Mouse (Mus musculus) liver, adult 2 months (tissue): Measurements from ENCODE around the gene Lrrc36. TPM values are rescaled to one million over a fixed set of nuclear protein-coding genes. Genes with fewer than 3 reads are reported as not detected.

Experiments
- DNase-seq: peaks from one replicate; pipeline ENCODE4 v3.0.0-alpha.2; 2011; ENCODE audit warnings: low read depth, low spot score; ENCODE audit errors: extremely low read depth
- H3K27ac ChIP-seq: fragments of 200-500 bp; replicated peaks from 2 replicates; pipeline ENCODE4 v1.5.1; 2012; ENCODE audit warnings: low read depth, mild to moderate bottlenecking, control low read depth, inconsistent platforms, low read length; ENCODE audit not compliant: insufficient read depth
- H3K27me3 ChIP-seq: fragments of 200-500 bp; 2 replicates; pipeline ENCODE4 v1.6.1; 2012; ENCODE audit warnings: mild to moderate bottlenecking, moderate library complexity, low read length, inconsistent platforms; ENCODE audit not compliant: control insufficient read depth, insufficient read depth
- H3K36me3 ChIP-seq: fragments of 200-500 bp; 2 replicates; pipeline ENCODE4 v1.6.1; 2012; ENCODE audit warnings: low read length, inconsistent platforms; ENCODE audit not compliant: control insufficient read depth, insufficient read depth
- H3K4me1 ChIP-seq: fragments of 200-500 bp; 2 replicates; pipeline ENCODE4 v1.6.1; 2011; ENCODE audit warnings: low read length; ENCODE audit not compliant: control insufficient read depth, insufficient read depth
- H3K4me3 ChIP-seq: fragments of 200-500 bp; 2 replicates; pipeline ENCODE4 v1.5.1; 2011; ENCODE audit warnings: low read depth, mild to moderate bottlenecking, control low read depth, low read length, moderate library complexity; ENCODE audit not compliant: insufficient read depth
- H3K79me2 ChIP-seq: fragments of 200-500 bp; 2 replicates; pipeline ENCODE4 v1.6.1; 2012; ENCODE audit warnings: inconsistent platforms, mild to moderate bottlenecking, low read length, moderate library complexity; ENCODE audit not compliant: control insufficient read depth, insufficient read depth
- H3K9ac ChIP-seq: fragments of 200-500 bp; 2 replicates; pipeline ENCODE4 v1.6.1; 2012; ENCODE audit warnings: low read depth, mild to moderate bottlenecking, control low read depth, inconsistent platforms, low read length
- CTCF ChIP-seq: fragments of 200-500 bp; IDR thresholded peaks from 2 replicates; pipeline ENCODE4 v1.5.1; 2011; ENCODE audit warnings: low read depth, low read length, control low read depth
- POLR2A ChIP-seq: fragments of 200-500 bp; IDR thresholded peaks from 2 replicates; pipeline ENCODE4 v1.6.1; 2011; ENCODE audit warnings: low read length, control low read depth; ENCODE audit not compliant: insufficient read depth; ENCODE audit errors: extremely low read depth
- WGBS: fragments of 180-500 bp; shearing (Covaris S2); methylation state at CpG from one replicate; pipeline ENCODE4 v1.1.7; 2018; 5-methylcytosine and 5-hydroxymethylcytosine counted together
- polyA plus RNA-seq: library from polyadenylated mRNA; depleted of rRNA; stranded (reverse); fragments of >200 nt; gene quantifications from 2 replicates; pipeline ENCODE4 v1.2.3, GENCODE M21; 2012
- total RNA-seq: library from RNA; depleted of rRNA; stranded (reverse); fragments of >200 nt; gene quantifications from 2 replicates; pipeline ENCODE4 v1.2.3, GENCODE M21; 2014

The Lrrc36 gene
- total and polyA plus RNA-seq, 2 experiments = not detected

GRCm38 (mm10) chr8:105450977-105451376 lies 37.6 kb downstream of the Lrrc36 start:
- Histone ChIP-seq H3K27me3 (no peaks in the 10 kb centered on the region), H3K9ac (no peak overlapping the region), H3K36me3 (no peaks in the 10 kb centered on the region), H3K27ac (no peak overlapping the region), H3K4me3 (no peak overlapping the region), H3K79me2 (no peaks in the 10 kb centered on the region), H3K4me1 (no peaks in the 10 kb centered on the region)
- TF ChIP-seq POLR2A (no peak), CTCF (no peak)
- no peak for DNase-seq
- 39% methylated on average over 1 of the region's 1 CpGs for WGBS

GRCm38 (mm10) chr8:105451903-105452603 lies 38.7 kb downstream of the Lrrc36 start:
- no peak overlapping the region for H3K9ac ChIP-seq
- DNase-seq = no peak
- no peaks in the 10 kb centered on the region for H3K79me2 ChIP-seq
- no peaks in the 10 kb centered on the region for H3K27me3 ChIP-seq
- no peaks in the 10 kb centered on the region for H3K4me1 ChIP-seq
- TF ChIP-seq POLR2A = no peak
- TF ChIP-seq CTCF = no peak
- no peak overlapping the region for H3K27ac ChIP-seq
- no peaks in the 10 kb centered on the region for H3K36me3 ChIP-seq
- 65% methylated on average over 15 of the region's 15 CpGs for WGBS
- no peak overlapping the region for H3K4me3 ChIP-seq

GRCm38 (mm10) chr8:105453296-105453695 lies 39.9 kb downstream of the Lrrc36 start:
- no peaks in the 10 kb centered on the region for H3K36me3 ChIP-seq
- TF ChIP-seq CTCF = no peak
- no peak for TF ChIP-seq POLR2A
- H3K27ac ChIP-seq = no peak overlapping the region
- WGBS = 68% methylated on average over 5 of the region's 5 CpGs
- no peaks in the 10 kb centered on the region for H3K4me1 ChIP-seq
- H3K9ac ChIP-seq = no peak overlapping the region
- H3K27me3 ChIP-seq = no peaks in the 10 kb centered on the region
- no peaks in the 10 kb centered on the region for H3K79me2 ChIP-seq
- no peak overlapping the region for H3K4me3 ChIP-seq
- no peak for DNase-seq

- Histone ChIP-seq H3K36me3 (no peaks in the 10 kb centered on the region), H3K79me2 (no peaks in the 10 kb centered on the region), H3K4me3 (no peak overlapping the region), H3K9ac (no peak overlapping the region), H3K27me3 (no peaks in the 10 kb centered on the region), H3K27ac (no peak overlapping the region), H3K4me1 (no peaks in the 10 kb centered on the region)
- no peak for DNase-seq
- TF ChIP-seq POLR2A = no peak
- no peak for TF ChIP-seq CTCF
- WGBS = 48% methylated on average over 5 of the region's 5 CpGs
These were observed 40.7 kb downstream of the Lrrc36 start for GRCm38 (mm10) chr8:105454088-105454487.

- DNase-seq = peak; percentile 28
- no peaks in the 10 kb centered on the region for H3K27me3 ChIP-seq
- H3K36me3 ChIP-seq = no peaks in the 10 kb centered on the region
- no peak overlapping the region for H3K4me3 ChIP-seq
- no peaks in the 10 kb centered on the region for H3K79me2 ChIP-seq
- TF ChIP-seq CTCF (no peak), POLR2A (no peak)
- no peak overlapping the region for H3K27ac ChIP-seq
- H3K4me1 ChIP-seq = no peaks in the 10 kb centered on the region
- WGBS = 52% methylated on average over 10 of the region's 10 CpGs
- H3K9ac ChIP-seq = no peak overlapping the region
These were observed 41.8 kb downstream of the Lrrc36 start for GRCm38 (mm10) chr8:105455218-105455617.

GRCm38 (mm10) chr8:105461085-105461803 lies 47.9 kb downstream of the Lrrc36 start:
- no peaks in the 10 kb centered on the region for H3K27me3 ChIP-seq
- 67% methylated on average over 13 of the region's 13 CpGs for WGBS

More at GRCm38 (mm10) chr8:105461085-105461803, 47.9 kb downstream of the Lrrc36 start:
- H3K4me1 ChIP-seq = no peaks in the 10 kb centered on the region
- no peak overlapping the region for H3K9ac ChIP-seq
- no peak for TF ChIP-seq POLR2A
- TF ChIP-seq CTCF = no peak
- H3K4me3 ChIP-seq = no peak overlapping the region
- no peak for DNase-seq
- no peaks in the 10 kb centered on the region for H3K36me3 ChIP-seq
- H3K27ac ChIP-seq = no peak overlapping the region
- H3K79me2 ChIP-seq = no peaks in the 10 kb centered on the region
